Mouse (Mus musculus) forebrain, embryonic 15.5 days (tissue): ENCODE data around the gene B4galt7. TPM values are rescaled to one million over a fixed set of nuclear protein-coding genes. Genes with fewer than 3 reads are reported as not detected.
A peak's percentile ranks its signal among the peaks of the same experiment; 100 is the strongest.
"Not testable (repeated sequence)": the region's sequence is repeated elsewhere in the genome, so short reads cannot be mapped to it uniquely, and the experiment has no call there.

Source experiments
- ATAC-seq: fragments of 200-750 bp; cut with Nextera tagmentation; replicated peaks from 2 replicates; pipeline ENCODE4 v1.8.0; 2017; ENCODE audit warnings: mild to moderate bottlenecking, moderate TSS enrichment, moderate library complexity
- H3K27ac ChIP-seq: fragments of 300-500 bp; sonication (generic); replicated peaks from 2 replicates; pipeline ENCODE4 v1.5.1; 2015; ENCODE audit warnings: mild to moderate bottlenecking, inconsistent platforms
- H3K27me3 ChIP-seq: fragments of 300-500 bp; sonication (generic); 2 replicates; pipeline ENCODE4 v1.6.1; 2015; ENCODE audit warnings: inconsistent platforms
- H3K36me3 ChIP-seq: fragments of 300-500 bp; sonication (generic); 2 replicates; pipeline ENCODE4 v1.6.1; 2015; ENCODE audit warnings: mild to moderate bottlenecking, inconsistent platforms
- H3K4me1 ChIP-seq: fragments of 300-500 bp; sonication (generic); 2 replicates; pipeline ENCODE4 v1.6.1; 2015; ENCODE audit warnings: inconsistent platforms
- H3K4me2 ChIP-seq: fragments of 300-500 bp; sonication (generic); replicated peaks from 2 replicates; pipeline ENCODE4 v1.6.1; 2015; ENCODE audit warnings: mild to moderate bottlenecking, inconsistent platforms
- H3K4me3 ChIP-seq: fragments of 300-500 bp; sonication (generic); 2 replicates; pipeline ENCODE4 v1.5.1; 2015; ENCODE audit warnings: mild to moderate bottlenecking, inconsistent platforms
- H3K9ac ChIP-seq: fragments of 300-500 bp; sonication (generic); replicated peaks from 2 replicates; pipeline ENCODE4 v1.6.1; 2015; ENCODE audit warnings: mild to moderate bottlenecking, inconsistent platforms
- H3K9me3 ChIP-seq: fragments of 300-500 bp; sonication (generic); 2 replicates; pipeline ENCODE4 v1.6.1; 2016; ENCODE audit warnings: inconsistent platforms
- WGBS: fragments of 180-500 bp; shearing (Covaris S2); methylation state at CpG from one replicate; pipeline ENCODE4 v1.1.7; 2015; ENCODE audit warnings: mixed read lengths; 5-methylcytosine and 5-hydroxymethylcytosine counted together
- polyA plus RNA-seq: library from polyadenylated mRNA; unstranded; fragments of >200 nt; fragmentation: Nextera tagmentation; extraction: Ambion mirVana; gene quantifications from 2 replicates; pipeline ENCODE4 v1.2.1, GENCODE M21; 2015

Gene B4galt7
- 36.2 and 39.0 TPM in 2 replicates for polyA plus RNA-seq

DNA sequence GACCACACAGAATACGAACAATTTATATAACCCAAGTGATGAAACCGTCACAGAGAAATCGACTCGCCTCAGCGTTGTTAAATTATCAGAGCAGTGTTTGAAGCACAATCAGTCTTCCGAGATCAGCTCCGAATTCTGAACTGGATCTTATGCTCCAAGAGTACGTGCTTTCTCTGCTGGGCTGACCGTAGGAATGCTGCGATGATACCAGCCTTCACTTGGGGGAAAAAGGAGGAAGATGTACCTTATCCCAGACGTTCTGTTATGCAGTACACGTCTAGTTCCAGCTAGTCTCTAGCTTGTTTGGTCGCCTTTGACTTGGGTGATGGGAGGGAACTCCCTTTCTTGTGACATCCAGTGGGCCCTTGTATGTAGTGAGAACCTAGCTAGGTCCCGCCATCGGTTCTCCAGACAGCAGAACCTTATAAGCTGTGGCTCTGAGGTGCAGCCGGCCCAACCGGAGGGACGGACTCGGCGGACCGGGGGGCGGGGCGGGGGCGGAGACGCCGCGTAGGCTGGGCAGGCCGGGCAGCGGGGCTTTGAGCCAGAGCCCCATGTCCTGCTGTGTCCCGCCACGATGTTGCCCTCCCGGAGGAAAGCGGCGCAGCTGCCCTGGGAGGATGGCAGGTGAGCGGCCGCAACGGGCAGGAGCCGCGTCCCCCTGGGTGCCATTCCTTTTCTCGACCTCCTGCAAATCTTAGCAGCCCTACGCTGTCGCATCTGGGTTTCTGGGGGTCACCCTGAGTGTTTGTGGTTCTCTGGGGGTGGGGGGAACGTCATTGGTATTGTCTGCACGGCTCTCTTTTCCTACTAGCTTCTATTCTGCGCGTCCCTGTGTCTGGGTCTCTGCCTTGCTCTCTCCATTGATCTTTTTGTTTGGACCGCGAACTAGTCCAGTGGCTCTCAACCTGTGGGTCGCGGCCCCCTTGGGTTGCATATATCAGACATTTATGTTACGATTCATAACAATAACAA is at the start of gene B4galt7:
B4galt7 (plus strand) TSS at position 331 of the 975 bp plus-strand sequence.
- 9% methylated on average over 51 of the region's 51 CpGs for WGBS
- peaks cover 27% of the 10 kb centered on the region for H3K36me3 ChIP-seq

DNA sequence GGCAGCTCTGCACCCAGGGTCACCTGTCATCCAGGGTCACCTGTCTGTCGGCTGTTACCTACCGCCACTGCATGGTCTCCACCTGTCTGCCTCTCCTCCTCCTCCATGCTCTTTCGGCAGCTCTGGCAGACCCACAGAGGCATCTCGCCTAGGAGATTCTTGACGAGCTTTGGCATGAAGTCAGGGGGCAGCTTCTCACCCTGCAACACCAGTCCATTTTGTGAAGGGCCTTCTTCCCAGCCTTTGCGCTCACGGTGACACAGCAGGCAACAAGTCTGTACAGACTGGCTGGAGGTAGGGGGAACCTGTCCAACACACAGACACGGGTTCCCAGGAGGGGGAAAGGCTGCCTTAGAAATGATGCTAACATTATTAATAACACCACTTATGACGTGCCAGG is 43.8 kb upstream of the B4galt7 start:
- Histone ChIP-seq H3K27me3 (no peaks in the 10 kb centered on the region), H3K4me3 (no peak overlapping the region), H3K4me2 (no peak overlapping the region), H3K27ac (no peak overlapping the region), H3K4me1 (0 out of 2 replicates have a peak, but pooled peaks cover 4% of the 10 kb centered on the region), H3K9ac (no peak overlapping the region), H3K9me3 (no peaks in the 10 kb centered on the region), H3K36me3 (peaks cover 48% of the 10 kb centered on the region)
- 90% methylated on average over 9 of the region's 9 CpGs for WGBS
- ATAC-seq = no peak

More for the DNA sequence above, at the start of gene B4galt7:
- Histone ChIP-seq H3K4me2 (peak within 1 kb of the TSS; percentile 59), H3K27ac (peak within 1 kb of the TSS; percentile 72), H3K4me3 (peak within 1 kb of the TSS; percentile 70), H3K9me3 (no peaks in the 10 kb centered on the region), H3K9ac (peak within 1 kb of the TSS; percentile 95), H3K27me3 (no peaks in the 10 kb centered on the region), H3K4me1 (peaks cover 26% of the 10 kb centered on the region)
- peak; percentile 92 for ATAC-seq

DNA sequence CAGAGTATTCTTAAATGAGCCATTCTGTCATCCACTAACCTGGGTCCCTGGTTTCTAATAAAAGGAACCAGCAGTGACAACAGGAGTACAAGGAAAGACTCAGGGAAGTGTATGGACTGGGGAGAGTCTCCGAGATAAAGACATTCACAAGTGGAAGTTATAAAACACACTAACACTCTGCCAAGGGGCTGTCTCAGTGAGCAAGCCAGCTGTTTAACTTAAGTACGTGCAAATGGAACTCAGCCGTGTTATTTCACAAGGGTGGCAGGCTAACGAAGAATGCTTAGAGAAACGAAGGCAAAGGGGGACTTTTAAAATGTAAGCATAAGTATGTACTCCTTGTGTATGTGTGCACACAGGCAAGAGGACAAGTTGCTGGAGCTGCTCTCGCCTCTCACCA is 42.2 kb upstream of the B4galt7 start:
- H3K36me3 ChIP-seq = peaks cover 34% of the 10 kb centered on the region
- H3K4me1 ChIP-seq = 0 out of 2 replicates have a peak, but pooled peaks cover 4% of the 10 kb centered on the region
- no peak overlapping the region for H3K4me2 ChIP-seq
- no peak overlapping the region for H3K4me3 ChIP-seq
- no peak overlapping the region for H3K9ac ChIP-seq
- WGBS = 75% methylated on average over 6 of the region's 6 CpGs
- no peak for ATAC-seq
- no peaks in the 10 kb centered on the region for H3K9me3 ChIP-seq
- H3K27me3 ChIP-seq = no peaks in the 10 kb centered on the region
- no peak overlapping the region for H3K27ac ChIP-seq

DNA sequence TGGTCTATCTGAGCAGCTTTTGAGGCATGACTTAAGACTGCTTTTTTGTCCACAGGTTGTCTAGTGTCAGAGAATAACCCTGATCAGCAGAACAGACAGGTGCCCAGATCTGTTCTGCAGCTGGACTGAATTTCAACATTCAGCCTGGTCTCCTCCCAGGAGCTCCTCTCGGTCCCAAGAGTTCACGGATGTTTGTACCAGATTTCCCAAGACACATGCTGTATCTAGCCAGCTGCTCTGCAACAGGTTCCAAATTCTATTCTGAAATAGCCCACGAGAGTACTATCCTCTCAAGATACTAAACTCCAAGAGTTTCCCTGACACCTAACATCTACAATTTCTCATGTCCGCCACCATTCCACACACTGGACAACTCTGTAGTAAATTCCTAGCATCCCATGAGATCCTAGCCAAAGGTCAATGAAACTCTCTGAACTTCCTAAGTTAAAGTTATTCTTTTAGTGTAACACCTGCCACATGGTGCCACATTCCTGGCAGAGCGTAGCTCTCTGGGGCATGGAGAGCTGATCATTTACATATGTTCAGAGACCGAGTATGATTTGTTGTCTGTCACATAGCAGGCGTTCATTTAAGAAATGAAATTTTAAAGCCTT is 36.3 kb upstream of the B4galt7 start:
- Histone ChIP-seq H3K27me3 (no peaks in the 10 kb centered on the region), H3K36me3 (peaks cover 9% of the 10 kb centered on the region; the same call in 1 of the 2 replicates), H3K9me3 (no peaks in the 10 kb centered on the region), H3K9ac (no peak overlapping the region), H3K27ac (no peak overlapping the region), H3K4me1 (peaks cover 12% of the 10 kb centered on the region), H3K4me2 (no peak overlapping the region), H3K4me3 (no peak overlapping the region)
- WGBS = 87% methylated on average over 7 of the region's 7 CpGs
- ATAC-seq = no peak

DNA sequence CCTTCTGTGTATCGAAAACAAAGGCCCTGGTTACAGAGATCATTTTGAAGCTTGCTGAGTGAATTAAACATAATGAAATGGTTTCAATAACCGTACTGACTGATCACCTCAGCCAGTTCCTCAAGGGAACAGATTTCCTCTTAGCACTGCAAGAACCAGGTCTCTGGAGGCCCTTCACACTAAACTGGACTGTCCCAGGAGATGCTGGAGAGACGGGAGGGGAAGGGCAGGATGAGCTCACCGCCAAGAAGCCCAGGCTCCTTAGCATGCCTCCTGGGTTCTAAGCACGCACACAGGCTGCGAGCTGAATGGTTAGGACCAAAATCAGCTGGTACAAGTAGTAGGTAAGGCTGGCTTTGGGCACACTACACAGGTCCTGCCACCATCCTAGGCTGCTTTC is 32.7 kb upstream of the B4galt7 start:
- no peak overlapping the region for H3K27ac ChIP-seq
- no peak overlapping the region for H3K9ac ChIP-seq
- 88% methylated on average over 6 of the region's 6 CpGs for WGBS
- ATAC-seq = no peak
- H3K36me3 ChIP-seq = peaks cover 6% of the 10 kb centered on the region; the same call in 1 of the 2 replicates
- H3K4me3 ChIP-seq = no peak overlapping the region
- no peaks in the 10 kb centered on the region for H3K27me3 ChIP-seq
- H3K4me1 ChIP-seq = peaks cover 31% of the 10 kb centered on the region
- no peak overlapping the region for H3K4me2 ChIP-seq
- H3K9me3 ChIP-seq = no peaks in the 10 kb centered on the region

DNA sequence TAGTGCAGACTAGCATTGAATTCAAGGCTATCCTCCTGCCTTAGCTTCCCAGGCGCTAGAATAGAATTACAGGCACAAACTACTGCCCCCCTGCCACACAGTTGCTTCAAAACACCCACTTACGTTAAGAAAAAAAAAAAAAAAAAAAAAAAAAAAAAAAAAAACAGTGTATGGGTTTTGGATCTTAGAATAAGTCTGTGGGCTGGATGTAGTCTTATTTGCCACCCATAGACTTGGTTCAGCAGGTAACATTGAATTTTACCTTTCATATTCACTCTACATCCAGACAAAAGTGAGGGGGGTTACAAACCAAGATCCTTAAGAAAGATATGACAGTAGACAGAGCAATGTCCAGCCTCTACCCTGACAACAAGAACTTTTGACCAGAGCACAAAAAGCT is 31.7 kb upstream of the B4galt7 start:
- Histone ChIP-seq H3K4me1 (peaks cover 35% of the 10 kb centered on the region), H3K4me3 (no peak overlapping the region), H3K36me3 (peaks cover 6% of the 10 kb centered on the region; the same call in 1 of the 2 replicates), H3K27me3 (no peaks in the 10 kb centered on the region), H3K9me3 (no peaks in the 10 kb centered on the region), H3K9ac (no peak overlapping the region), H3K27ac (no peak overlapping the region), H3K4me2 (no peak overlapping the region)
- ATAC-seq = no peak
- 95% methylated on average over 2 of the region's 2 CpGs for WGBS

DNA sequence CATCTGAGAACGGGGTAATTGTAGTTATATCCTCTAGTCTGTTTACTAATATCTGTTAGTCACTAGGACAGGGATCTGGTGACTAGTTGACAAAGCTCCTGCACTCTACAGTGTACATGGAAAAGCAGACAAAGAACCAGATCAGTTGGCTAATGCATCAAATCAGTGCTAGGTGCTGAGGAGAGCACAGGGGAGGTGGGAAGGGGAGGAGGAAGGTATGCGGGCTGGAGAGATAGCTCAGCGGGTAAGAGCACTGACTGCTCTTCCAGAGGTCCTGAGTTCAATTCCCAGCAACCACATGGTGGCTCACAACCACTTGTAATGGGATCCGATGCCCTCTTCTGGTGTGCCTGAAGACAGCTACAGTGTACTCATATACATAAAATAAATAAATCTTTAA is 31.2 kb upstream of the B4galt7 start:
- not testable (repeated sequence) for ATAC-seq, H3K9ac ChIP-seq, H3K27ac ChIP-seq, H3K9me3 ChIP-seq, H3K4me2 ChIP-seq, H3K36me3 ChIP-seq, H3K27me3 ChIP-seq, H3K4me3 ChIP-seq
- H3K4me1 ChIP-seq = peaks cover 35% of the 10 kb centered on the region
- WGBS = 90% methylated on average over 4 of the region's 4 CpGs

DNA sequence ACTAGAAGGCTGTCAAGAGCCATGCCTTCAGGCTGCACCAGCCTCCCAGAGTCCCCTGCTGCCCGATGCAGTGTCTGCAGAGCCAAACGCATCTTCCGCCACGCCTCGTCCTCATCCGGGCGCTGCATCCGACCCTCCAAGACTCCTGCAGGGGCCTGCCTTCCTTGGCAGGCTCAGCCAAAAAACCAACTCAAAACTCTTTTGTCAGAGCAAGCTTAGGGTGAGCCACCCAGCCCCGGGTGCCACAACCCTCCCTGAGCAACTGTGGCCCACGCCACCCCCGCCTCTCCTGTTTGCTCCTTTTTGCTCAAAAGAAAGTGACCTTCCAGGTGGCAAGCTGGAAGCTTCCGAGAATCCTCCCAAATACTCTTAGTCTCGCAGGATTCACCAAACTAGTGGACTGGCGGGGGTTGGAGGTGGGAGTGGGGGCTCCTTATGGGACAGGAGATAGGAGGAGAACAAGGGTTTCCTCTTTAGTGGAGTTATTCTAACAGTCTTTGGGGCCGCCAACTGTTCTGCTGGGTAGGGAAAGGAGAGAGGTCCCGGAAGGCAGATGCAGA is 29.9 kb upstream of the B4galt7 start:
- Histone ChIP-seq H3K9ac (peak overlapping the region; percentile 98), H3K4me3 (peak overlapping the region; percentile 94), H3K27me3 (no peaks in the 10 kb centered on the region), H3K27ac (peak overlapping the region; percentile 92), H3K36me3 (no peaks in the 10 kb centered on the region; the same call in 1 of the 2 replicates), H3K4me1 (peaks cover 35% of the 10 kb centered on the region), H3K4me2 (peak overlapping the region; percentile 92), H3K9me3 (no peaks in the 10 kb centered on the region)
- no peak for ATAC-seq
- under 1% methylated on average over 16 of the region's 16 CpGs for WGBS

DNA sequence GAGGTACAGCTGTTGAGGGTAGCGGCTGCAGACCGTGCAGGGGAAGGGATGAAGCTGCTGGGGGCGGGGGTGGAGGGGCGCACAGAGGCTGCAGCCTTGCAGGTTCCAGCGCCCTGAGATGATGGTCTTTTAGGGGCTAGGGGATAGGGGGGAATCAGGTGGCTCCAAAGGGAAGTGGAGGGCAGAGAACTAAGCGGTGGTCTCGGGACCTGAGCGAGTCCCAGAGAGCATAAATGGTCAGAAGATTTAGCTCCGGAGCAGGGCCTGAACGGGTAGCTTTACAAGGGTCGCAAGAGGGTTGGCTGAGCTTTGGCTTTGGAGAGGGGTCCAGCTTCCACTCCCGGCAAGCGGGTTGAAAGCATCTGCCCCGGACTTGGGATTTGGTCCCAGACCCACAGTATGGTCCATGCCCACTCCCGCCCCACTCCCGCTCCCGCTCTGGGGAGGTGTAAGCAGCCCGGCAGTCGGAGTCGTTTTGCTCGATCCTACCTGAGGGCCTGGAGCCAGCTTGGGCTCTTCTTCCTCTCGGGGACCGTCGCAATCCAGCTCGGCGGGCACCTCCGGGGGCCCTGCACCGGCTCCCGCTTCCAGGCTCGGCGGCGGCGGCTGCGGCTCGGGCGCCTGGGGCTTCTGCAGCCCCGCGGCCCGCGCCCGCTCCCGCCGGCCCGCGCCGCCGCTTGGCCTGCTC is 29.3 kb upstream of the B4galt7 start:
- ATAC-seq = peak; percentile 73
- under 1% methylated on average over 47 of the region's 47 CpGs for WGBS
- Histone ChIP-seq H3K4me3 (peak overlapping the region; percentile 94), H3K36me3 (no peaks in the 10 kb centered on the region; the same call in 1 of the 2 replicates), H3K4me1 (peaks cover 35% of the 10 kb centered on the region), H3K27me3 (no peaks in the 10 kb centered on the region), H3K4me2 (peak overlapping the region; percentile 92), H3K9ac (peak overlapping the region; percentile 98), H3K9me3 (no peaks in the 10 kb centered on the region), H3K27ac (peak overlapping the region; percentile 92)

DNA sequence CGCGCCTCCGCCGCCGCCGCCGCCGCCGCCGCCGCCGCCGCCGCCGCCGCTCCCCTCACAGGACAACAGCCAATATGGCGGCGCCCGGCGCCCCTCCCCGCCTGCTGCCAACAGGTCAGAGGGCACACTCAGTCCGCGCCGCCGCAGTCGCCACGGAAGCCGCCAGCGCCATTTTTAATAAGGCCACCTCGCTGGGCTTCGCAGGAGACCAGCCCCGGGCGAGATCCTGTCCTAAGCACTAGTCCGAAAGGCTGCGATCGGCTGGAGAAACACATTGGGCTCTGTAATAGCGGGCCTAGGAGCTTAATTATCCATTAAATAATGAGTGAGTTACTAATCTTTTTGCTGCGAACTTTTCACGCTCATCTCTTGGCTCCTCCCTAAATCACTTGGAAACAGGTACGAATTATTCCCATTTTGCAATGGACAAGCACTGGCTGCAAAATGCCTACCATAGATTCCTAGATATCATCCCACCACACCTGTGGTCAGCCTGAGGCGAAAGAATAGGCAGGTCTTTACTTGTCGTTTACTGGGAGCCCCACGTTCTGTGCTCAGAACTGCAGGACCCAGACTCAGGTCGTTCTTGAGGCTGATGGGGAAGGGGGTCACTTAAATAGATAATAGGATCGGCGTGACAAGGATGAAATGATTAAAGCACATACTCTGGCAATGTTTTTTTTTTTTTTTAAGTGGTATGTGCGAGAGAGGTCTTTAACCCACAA is 28.5 kb upstream of the B4galt7 start, which contains the start of gene Fam193b:
Fam193b (minus strand) TSS at position 94 of the 725 bp plus-strand sequence.
- H3K27ac ChIP-seq = peak within 1 kb of the TSS; percentile 92
- WGBS = 1% methylated on average over 35 of the region's 47 CpGs

DNA sequence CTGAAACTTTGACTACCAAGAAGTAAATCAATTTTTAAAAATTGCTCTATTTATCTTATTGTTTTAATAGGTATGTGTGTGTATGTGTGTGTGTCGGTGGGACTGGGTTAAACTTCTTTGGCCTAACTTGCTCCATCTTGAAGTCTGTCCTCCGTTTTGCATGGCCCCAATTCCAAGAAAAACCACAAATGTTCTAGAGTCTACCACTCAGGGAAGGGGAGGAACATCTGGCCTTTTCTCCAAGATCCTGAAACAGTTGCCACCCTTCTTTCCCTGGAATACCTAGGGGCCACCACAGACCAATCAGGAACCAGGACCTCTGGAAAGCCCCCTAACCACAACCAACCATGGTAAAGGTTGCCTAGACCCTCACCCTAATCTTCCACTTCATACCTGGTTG is 27.7 kb upstream of the B4galt7 start:
- no peak for ATAC-seq
- no peak overlapping the region for H3K4me3 ChIP-seq
- H3K27ac ChIP-seq = no peak overlapping the region
- no peaks in the 10 kb centered on the region for H3K27me3 ChIP-seq
- WGBS = 81% methylated on average over 2 of the region's 2 CpGs
- no peak overlapping the region for H3K4me2 ChIP-seq
- no peaks in the 10 kb centered on the region; the same call in 1 of the 2 replicates for H3K36me3 ChIP-seq
- H3K9me3 ChIP-seq = no peaks in the 10 kb centered on the region
- peaks cover 32% of the 10 kb centered on the region for H3K4me1 ChIP-seq
- H3K9ac ChIP-seq = no peak overlapping the region

More for the DNA sequence above, 28.5 kb upstream of the B4galt7 start, which contains the start of gene Fam193b:
- peak; percentile 90 for ATAC-seq
- peak within 1 kb of the TSS; percentile 92 for H3K4me2 ChIP-seq
- H3K9ac ChIP-seq = peak within 1 kb of the TSS; percentile 98
- H3K27me3 ChIP-seq = no peaks in the 10 kb centered on the region
- H3K4me1 ChIP-seq = peaks cover 35% of the 10 kb centered on the region
- H3K36me3 ChIP-seq = no peaks in the 10 kb centered on the region; the same call in 1 of the 2 replicates
- peak within 1 kb of the TSS; percentile 94 for H3K4me3 ChIP-seq
- no peaks in the 10 kb centered on the region for H3K9me3 ChIP-seq
